Comparison of ENCODE assay signal across 8 mouse cellular contexts in genomic region chr7:3288976-3289970, GRCm38 (mm10). TPM values are rescaled to one million over a fixed set of nuclear protein-coding genes. Genes with fewer than 3 reads are reported as not detected.
DNase-seq lines count a peak whose midpoint lies in the region; ATAC-seq and TF ChIP-seq lines count a peak whose summit lies in the region.

Gene Myadm (plus strand): TSS chr7:3289080.
Gene Prkcg (plus strand): TSS chr7:3289179.

- 0 out of 2 replicates have a peak, but pooled peaks cover 6% of the 10 kb centered on the region for H3K4me1 ChIP-seq in hindbrain, postnatal 0 days (ENCODE audit: insufficient read depth, low read length)
- peaks cover 48% of the 10 kb centered on the region for H3K4me1 ChIP-seq in megakaryocyte, embryonic 14.5 days

- H3K36me3 ChIP-seq in hindbrain, postnatal 0 days (ENCODE audit: insufficient read depth, low read length), result peaks cover 7% of the 10 kb centered on the region; the same call in 1 of the 2 replicates
- H3K36me3 ChIP-seq in megakaryocyte, embryonic 14.5 days (replicated peaks; ENCODE audit: low read length), result no peaks in the 10 kb centered on the region

- peak; percentile 44 for ATAC-seq in hindbrain, postnatal 0 days

- DNase-seq in ZHBTc4 (ENCODE audit: low read depth, low spot score), result peak; percentile 93
- DNase-seq in cerebellum, postnatal 14 days, result peak; percentile 83 to 85
- DNase-seq in gastrocnemius, postnatal 10 days, result peak; percentile 77
- peak; percentile 71 for DNase-seq in hindbrain, postnatal 0 days (ENCODE audit: low spot score)
- DNase-seq in left cerebral cortex, postnatal 14 days (ENCODE audit: low spot score in 2 of 2), result peak; percentile 64 to 70
- DNase-seq in right cerebral cortex, postnatal 14 days, result peak; percentile 73
- peak; percentile 69 to 80 for DNase-seq in urinary bladder, postnatal 36 days (ENCODE audit: low spot score in 2 of 2)

- no peak for TF ChIP-seq CTCF in hindbrain, postnatal 0 days (IDR thresholded peaks at IDR 0.05; ENCODE audit: low read depth)

- H3K9ac ChIP-seq in hindbrain, postnatal 0 days (replicated peaks; ENCODE audit: low read length), result peak within 1 kb of the TSS; percentile 87

- peak within 1 kb of the TSS; percentile 71 for H3K4me2 ChIP-seq in hindbrain, postnatal 0 days (ENCODE audit: low read depth, low read length)

- no peaks in the 10 kb centered on the region for H3K9me3 ChIP-seq in hindbrain, postnatal 0 days (ENCODE audit: low read length)
- no peaks in the 10 kb centered on the region for H3K9me3 ChIP-seq in megakaryocyte, embryonic 14.5 days

- 2% methylated on average over 27 of the region's 30 CpGs for WGBS in hindbrain, postnatal 0 days

- H3K27me3 ChIP-seq in hindbrain, postnatal 0 days (ENCODE audit: insufficient read depth, low read length), result no peaks in the 10 kb centered on the region
- peaks cover 2% of the 10 kb centered on the region for H3K27me3 ChIP-seq in megakaryocyte, embryonic 14.5 days (replicated peaks)

- H3K27ac ChIP-seq in hindbrain, postnatal 0 days, result peak within 1 kb of the TSS; percentile 82

- intact Hi-C loops in left cerebral cortex, postnatal 14 days (cut with DNase I), result no loop called here

- H3K4me3 ChIP-seq in hindbrain, postnatal 0 days (ENCODE audit: low read length), result peak within 1 kb of the TSS; percentile 61
- H3K4me3 ChIP-seq in megakaryocyte, embryonic 14.5 days (replicated peaks), result peak within 1 kb of the TSS; percentile 91

RNA-seq across cellular contexts. Expression of gene Myadm, which starts in this region (rescaled TPM):
- 100 to 1,000 TPM in 1 of 2 experiments, 10 to 100 TPM in 1; 71.6 to 100 TPM for total RNA-seq in gastrocnemius, postnatal 10 days (2021)
- 22.6 and 42.7 TPM in 2 replicates for total RNA-seq in hindbrain, postnatal 0 days (2014; rRNA removed)
- 25.9 and 29.1 TPM in 2 replicates for polyA plus RNA-seq in hindbrain, postnatal 0 days (2015; fragmentation: Nextera tagmentation; extraction: Ambion mirVana)
- 100 to 1,000 TPM in 1 of 2 experiments, 10 to 100 TPM in 1; 97.5 to 101 TPM for total RNA-seq in left cerebral cortex, postnatal 14 days (2021)
- 1.5 and 8.9 TPM in 2 replicates for polyA plus RNA-seq in megakaryocyte, embryonic 14.5 days (2012; ENCODE audit: insufficient read depth, low replicate concordance)

RNA-seq across cellular contexts. Expression of gene Prkcg, which starts in this region (rescaled TPM):
- 1 to 10 TPM; 2.2 to 4.5 TPM for total RNA-seq in gastrocnemius, postnatal 10 days (2021)
- total RNA-seq in hindbrain, postnatal 0 days (2014; rRNA removed), result 6.7 and 8.0 TPM in 2 replicates
- 4.2 and 5.7 TPM in 2 replicates for polyA plus RNA-seq in hindbrain, postnatal 0 days (2015; fragmentation: Nextera tagmentation; extraction: Ambion mirVana)
- 100 to 1,000 TPM; 352 to 363 TPM for total RNA-seq in left cerebral cortex, postnatal 14 days (2021)
- 0.23 TPM in 1 of 2 replicates, not detected in the other for polyA plus RNA-seq in megakaryocyte, embryonic 14.5 days (2012; ENCODE audit: insufficient read depth, low replicate concordance)

Comparison
In these comparisons a context has a peak if more than half of its experiments do, and no peak if none do; other contexts are left out.
1. Peak in every context shown above with its lines: DNase-seq, ATAC-seq, H3K4me3 ChIP-seq and H3K27ac ChIP-seq.
2. RNA of gene Prkcg (total RNA-seq): 352 to 363 TPM in left cerebral cortex, postnatal 14 days; 6.7 to 8.0 TPM in hindbrain, postnatal 0 days and 2.2 to 4.5 TPM in gastrocnemius, postnatal 10 days; every median in the first group is over 10 times any median in the second.